Mouse (Mus musculus): ENCODE measurements around the gene Dnajc15. TPM values are rescaled to one million over a fixed set of nuclear protein-coding genes. Genes with fewer than 3 reads are reported as not detected.

The Dnajc15 gene
- polyA plus RNA-seq (2015; fragmentation: Nextera tagmentation; extraction: Ambion mirVana): 83.7 and 84.6 TPM in 2 replicates

DNA sequence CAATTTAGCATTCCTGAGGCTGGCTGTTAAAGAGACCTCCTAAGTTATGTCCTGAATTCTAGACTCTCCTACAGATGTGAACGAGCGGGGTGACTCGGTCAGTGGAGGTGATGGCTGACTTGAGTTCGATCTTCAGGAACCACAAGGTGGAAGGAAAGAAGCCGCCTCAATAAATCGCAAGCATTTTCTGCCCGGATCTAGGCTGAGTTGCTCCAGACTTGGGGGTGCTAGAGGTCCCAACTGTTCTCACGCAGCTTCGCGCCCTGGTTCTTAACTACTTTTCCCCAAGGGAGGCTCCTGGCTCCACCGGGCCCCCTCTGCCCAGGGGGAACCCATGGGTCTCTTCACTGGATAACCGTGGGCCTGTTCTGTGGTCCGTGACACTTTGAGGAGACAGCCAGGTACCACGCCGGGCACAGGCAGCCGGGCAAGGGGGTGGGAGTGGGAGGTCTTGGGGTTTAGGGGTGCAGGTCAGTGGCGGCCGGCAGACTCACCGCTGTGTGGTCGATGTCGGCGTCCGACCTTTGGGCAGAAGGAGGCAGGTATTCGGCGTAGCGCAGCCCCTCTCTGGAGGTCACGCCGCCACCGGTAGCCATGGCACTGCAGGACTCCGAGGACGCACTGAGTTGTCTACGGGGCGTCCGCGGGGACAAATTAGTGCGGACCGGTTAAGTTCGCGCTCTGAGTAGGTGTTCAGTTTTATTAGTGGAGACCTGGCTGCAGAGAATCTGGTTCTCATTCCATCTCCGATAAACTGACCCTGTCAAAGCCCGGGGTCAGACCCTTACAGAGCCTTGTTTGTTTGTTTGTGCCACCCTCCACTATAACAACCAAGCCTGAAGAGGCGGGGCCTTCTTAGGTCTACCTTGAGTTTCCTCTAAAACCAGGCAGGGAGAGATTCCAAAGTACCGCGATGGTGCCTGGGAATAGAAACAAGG is at the start of gene Dnajc15:
Dnajc15 (minus strand) TSS at position 822 of the 938 bp plus-strand sequence.
- no peak within 1 kb of the TSS; the same call in 1 of the 2 replicates for H3K27ac ChIP-seq (ENCODE audit: low read length)
- 2% methylated on average over 44 of the region's 44 CpGs for WGBS
- peak within 1 kb of the TSS; percentile 72 for H3K4me2 ChIP-seq (ENCODE audit: low read depth, low read length)

DNA sequence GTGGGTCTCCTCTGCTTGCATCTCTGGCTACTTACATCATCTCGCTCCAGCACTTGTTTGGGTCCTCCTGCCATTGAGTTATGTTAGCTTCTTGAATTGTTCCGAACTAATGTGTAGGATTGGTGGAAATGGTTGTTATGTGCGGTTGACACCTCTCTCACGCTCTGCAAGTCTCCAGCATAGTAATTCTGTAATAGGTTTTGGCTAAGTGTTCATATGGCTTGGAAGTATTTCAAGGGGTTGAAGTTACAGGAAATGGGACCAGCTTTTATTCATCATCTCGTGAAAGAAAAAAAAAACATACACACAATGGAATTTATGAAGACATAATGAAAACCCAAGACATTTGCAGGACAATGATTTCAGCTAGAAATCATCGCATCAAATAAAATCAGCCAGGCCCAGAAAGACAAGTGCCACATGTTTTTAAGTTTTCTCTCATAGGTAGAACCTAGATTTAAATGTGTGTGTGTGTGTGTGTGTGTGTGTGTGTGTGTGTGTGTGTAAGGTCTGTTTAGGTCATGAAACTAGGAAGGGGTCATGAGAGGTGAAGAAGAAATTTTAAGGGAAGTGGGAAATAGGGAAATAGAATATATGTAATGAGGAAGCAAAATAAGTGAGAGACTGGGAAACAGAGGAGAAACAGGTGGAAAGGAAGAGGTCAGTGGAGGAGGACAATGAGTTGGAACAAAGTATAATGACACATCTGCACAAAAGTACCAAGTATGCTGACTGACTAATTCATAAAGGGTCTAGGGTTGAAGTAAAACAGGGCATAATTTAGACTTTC is 48.3 kb upstream of the Dnajc15 start:
- Histone ChIP-seq H3K4me1 (ENCODE audit: control insufficient read depth, insufficient read depth, low read length) (no peaks in the 10 kb centered on the region), H3K27me3 (ENCODE audit: control insufficient read depth, insufficient read depth, low read length) (no peaks in the 10 kb centered on the region), H3K27ac (ENCODE audit: low read length) (no peak overlapping the region), H3K4me3 (replicated peaks; ENCODE audit: low read length) (no peak overlapping the region), H3K9me3 (replicated peaks; ENCODE audit: control insufficient read depth, low read length) (no peaks in the 10 kb centered on the region), H3K9ac (ENCODE audit: low read length) (no peak overlapping the region), H3K4me2 (ENCODE audit: low read depth, low read length) (no peak overlapping the region), H3K36me3 (ENCODE audit: control insufficient read depth, insufficient read depth, low read length) (no peaks in the 10 kb centered on the region)
- 50% methylated on average over 6 of the region's 6 CpGs for whole genome bisulfite sequencing
- ATAC-seq (ENCODE audit: insufficient read depth, low FRiP score): no peak

More for the DNA sequence above, at the start of gene Dnajc15:
- H3K27me3 ChIP-seq (ENCODE audit: control insufficient read depth, insufficient read depth, low read length): no peaks in the 10 kb centered on the region
- peak within 1 kb of the TSS; percentile 95 for H3K4me3 ChIP-seq (replicated peaks; ENCODE audit: low read length)
- ATAC-seq (ENCODE audit: insufficient read depth, low FRiP score): peak; percentile 90
- H3K36me3 ChIP-seq (ENCODE audit: control insufficient read depth, insufficient read depth, low read length): no peaks in the 10 kb centered on the region
- H3K9ac ChIP-seq (ENCODE audit: low read length): peak within 1 kb of the TSS; percentile 92
- no peaks in the 10 kb centered on the region for H3K9me3 ChIP-seq (replicated peaks; ENCODE audit: control insufficient read depth, low read length)
- no peaks in the 10 kb centered on the region; the same call in 1 of the 2 replicates for H3K4me1 ChIP-seq (ENCODE audit: control insufficient read depth, insufficient read depth, low read length)

DNA sequence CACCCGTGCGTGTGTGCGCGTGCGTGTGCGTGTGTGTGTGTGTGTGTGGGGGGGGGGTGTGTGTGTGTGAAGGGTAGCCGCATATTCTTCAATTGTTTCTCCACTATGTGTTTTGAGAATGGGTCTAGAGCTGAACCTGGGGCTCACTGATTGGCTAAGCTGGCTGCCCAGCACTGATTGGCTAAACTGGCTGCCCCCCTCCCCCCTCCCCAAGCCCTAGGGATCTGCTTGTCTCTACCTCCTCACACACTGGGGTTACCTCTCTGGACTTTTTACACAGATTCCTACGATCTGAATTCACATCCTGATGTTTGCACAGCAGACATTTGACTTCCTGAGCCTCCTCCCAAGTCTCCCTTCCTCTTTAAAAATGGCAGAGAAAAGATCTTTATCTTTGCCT is 46.7 kb upstream of the Dnajc15 start:
- no peak overlapping the region for H3K9ac ChIP-seq (ENCODE audit: low read length)
- H3K9me3 ChIP-seq (replicated peaks; ENCODE audit: control insufficient read depth, low read length): no peaks in the 10 kb centered on the region
- H3K27me3 ChIP-seq (ENCODE audit: control insufficient read depth, insufficient read depth, low read length): no peaks in the 10 kb centered on the region
- H3K4me1 ChIP-seq (ENCODE audit: control insufficient read depth, insufficient read depth, low read length): no peaks in the 10 kb centered on the region
- no peak overlapping the region for H3K4me3 ChIP-seq (replicated peaks; ENCODE audit: low read length)
- 88% methylated on average over 8 of the region's 8 CpGs for WGBS
- H3K4me2 ChIP-seq (ENCODE audit: low read depth, low read length): no peak overlapping the region
- no peak overlapping the region for H3K27ac ChIP-seq (ENCODE audit: low read length)
- H3K36me3 ChIP-seq (ENCODE audit: control insufficient read depth, insufficient read depth, low read length): no peaks in the 10 kb centered on the region
- ATAC-seq (ENCODE audit: insufficient read depth, low FRiP score): no peak

DNA sequence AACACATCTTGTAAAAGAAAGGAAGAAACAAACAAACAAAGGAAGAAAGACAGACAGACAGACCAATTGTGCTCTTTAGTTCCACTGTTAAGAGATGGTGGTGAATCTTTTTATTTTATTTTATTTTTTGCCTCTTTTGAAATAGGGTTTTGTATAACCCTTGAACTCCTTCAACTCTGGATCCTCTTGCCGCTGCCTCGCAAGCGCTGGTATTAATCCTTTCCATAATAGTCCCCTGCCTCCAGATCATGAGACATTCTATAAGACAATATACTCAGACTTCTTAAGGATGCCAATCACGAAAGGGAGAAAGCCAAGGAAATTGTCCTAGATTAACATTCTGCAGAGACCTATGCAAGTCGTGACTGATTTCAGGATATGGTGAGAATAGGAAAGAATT is 40.9 kb upstream of the Dnajc15 start:
- 87% methylated on average over 5 of the region's 5 CpGs for WGBS
- no peak overlapping the region for H3K27ac ChIP-seq (ENCODE audit: low read length)
- no peak overlapping the region for H3K4me3 ChIP-seq (replicated peaks; ENCODE audit: low read length)
- H3K36me3 ChIP-seq (ENCODE audit: control insufficient read depth, insufficient read depth, low read length): no peaks in the 10 kb centered on the region
- H3K4me2 ChIP-seq (ENCODE audit: low read depth, low read length): no peak overlapping the region
- no peaks in the 10 kb centered on the region for H3K27me3 ChIP-seq (ENCODE audit: control insufficient read depth, insufficient read depth, low read length)
- no peaks in the 10 kb centered on the region for H3K9me3 ChIP-seq (replicated peaks; ENCODE audit: control insufficient read depth, low read length)
- no peak for ATAC-seq (ENCODE audit: insufficient read depth, low FRiP score)
- no peaks in the 10 kb centered on the region for H3K4me1 ChIP-seq (ENCODE audit: control insufficient read depth, insufficient read depth, low read length)
- no peak overlapping the region for H3K9ac ChIP-seq (ENCODE audit: low read length)

DNA sequence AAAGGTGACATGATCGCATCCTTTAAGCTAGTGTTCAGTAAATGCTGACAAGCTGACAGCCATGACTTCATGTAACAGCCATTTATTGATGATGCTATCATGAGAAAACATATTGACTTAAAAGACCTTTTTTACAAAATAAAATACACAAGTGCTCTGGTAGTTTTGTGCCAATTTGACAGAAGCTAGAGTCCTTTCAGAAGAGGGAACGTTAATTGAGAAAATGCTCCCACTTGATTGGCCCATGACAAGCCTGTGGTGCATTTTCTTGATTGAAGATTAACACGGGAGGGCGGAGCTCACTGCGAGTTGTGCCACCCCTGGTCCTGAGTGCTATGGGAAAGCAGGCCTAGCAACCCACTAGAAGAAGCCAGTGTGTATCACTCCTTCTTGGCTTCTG is 31.7 kb upstream of the Dnajc15 start:
- Histone ChIP-seq H3K4me3 (replicated peaks; ENCODE audit: low read length) (no peak overlapping the region), H3K4me2 (ENCODE audit: low read depth, low read length) (no peak overlapping the region), H3K4me1 (ENCODE audit: control insufficient read depth, insufficient read depth, low read length) (no peaks in the 10 kb centered on the region), H3K9ac (ENCODE audit: low read length) (no peak overlapping the region), H3K27ac (ENCODE audit: low read length) (no peak overlapping the region), H3K27me3 (ENCODE audit: control insufficient read depth, insufficient read depth, low read length) (no peaks in the 10 kb centered on the region), H3K9me3 (replicated peaks; ENCODE audit: control insufficient read depth, low read length) (no peaks in the 10 kb centered on the region), H3K36me3 (ENCODE audit: control insufficient read depth, insufficient read depth, low read length) (no peaks in the 10 kb centered on the region)
- WGBS: 81% methylated on average over 5 of the region's 5 CpGs
- ATAC-seq (ENCODE audit: insufficient read depth, low FRiP score): no peak

DNA sequence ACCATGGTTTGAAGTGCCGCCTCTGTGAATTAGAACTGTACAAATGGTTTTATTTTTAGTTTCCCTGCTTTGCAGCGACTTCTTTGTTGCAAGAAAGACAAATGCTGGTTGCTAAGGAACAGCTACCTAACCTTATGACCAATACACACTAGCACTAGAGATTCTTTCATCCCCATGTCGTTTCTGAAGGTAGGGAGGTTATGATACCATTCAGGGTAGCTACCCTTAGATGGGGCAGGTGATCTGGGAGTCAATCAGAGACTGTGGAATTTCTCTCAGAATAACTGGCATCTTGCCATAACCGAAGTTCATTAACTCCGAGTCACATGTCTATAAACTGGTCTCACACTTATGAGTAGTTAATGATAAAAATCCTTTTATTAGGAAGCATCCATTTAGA is 30.5 kb upstream of the Dnajc15 start:
- Histone ChIP-seq H3K27me3 (ENCODE audit: control insufficient read depth, insufficient read depth, low read length) (no peaks in the 10 kb centered on the region), H3K4me3 (replicated peaks; ENCODE audit: low read length) (no peak overlapping the region), H3K4me1 (ENCODE audit: control insufficient read depth, insufficient read depth, low read length) (no peaks in the 10 kb centered on the region), H3K27ac (ENCODE audit: low read length) (no peak overlapping the region), H3K9ac (ENCODE audit: low read length) (no peak overlapping the region), H3K9me3 (replicated peaks; ENCODE audit: control insufficient read depth, low read length) (no peaks in the 10 kb centered on the region), H3K4me2 (ENCODE audit: low read depth, low read length) (no peak overlapping the region), H3K36me3 (ENCODE audit: control insufficient read depth, insufficient read depth, low read length) (no peaks in the 10 kb centered on the region)
- no peak for ATAC-seq (ENCODE audit: insufficient read depth, low FRiP score)
- WGBS: 68% methylated on average over 5 of the region's 5 CpGs

DNA sequence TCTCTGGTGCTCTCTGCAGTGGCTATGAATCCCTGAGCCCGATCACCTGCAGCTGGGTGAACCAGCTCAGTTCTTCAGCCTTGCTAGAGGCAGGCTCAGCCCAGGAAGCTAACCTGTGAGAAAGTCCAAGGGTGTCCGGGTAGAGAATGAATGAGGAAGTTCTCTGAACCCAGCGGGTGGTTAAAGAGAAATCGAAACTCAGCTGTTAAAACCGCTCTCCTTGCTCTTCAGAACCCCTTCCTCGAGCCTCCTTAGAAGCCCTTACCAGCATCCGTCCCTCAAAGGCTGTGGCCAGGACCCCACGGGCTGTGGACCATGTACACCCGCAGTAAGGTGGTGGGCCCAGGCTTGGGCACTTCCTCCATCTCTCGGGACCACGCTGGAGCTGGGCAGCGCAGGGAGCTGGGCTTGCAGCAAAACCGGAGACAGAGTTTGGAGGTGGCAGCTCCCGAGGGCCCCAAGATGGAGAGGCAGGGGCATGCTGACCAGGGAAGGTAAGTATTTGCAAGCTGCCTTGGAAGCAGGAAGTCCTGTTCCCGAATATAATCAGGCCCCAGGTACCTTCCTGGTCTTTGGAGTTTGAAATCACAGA is 29.3 kb upstream of the Dnajc15 start, which contains the start of gene Epsti1:
Epsti1 (plus strand) TSS at position 69 of the 592 bp plus-strand sequence.
- Histone ChIP-seq H3K27ac (ENCODE audit: low read length) (no peak within 1 kb of the TSS; the same call in 1 of the 2 replicates), H3K27me3 (ENCODE audit: control insufficient read depth, insufficient read depth, low read length) (no peaks in the 10 kb centered on the region), H3K36me3 (ENCODE audit: control insufficient read depth, insufficient read depth, low read length) (no peaks in the 10 kb centered on the region), H3K9ac (ENCODE audit: low read length) (peak within 1 kb of the TSS; percentile 43), H3K9me3 (replicated peaks; ENCODE audit: control insufficient read depth, low read length) (no peaks in the 10 kb centered on the region), H3K4me2 (ENCODE audit: low read depth, low read length) (peak within 1 kb of the TSS; percentile 32), H3K4me3 (replicated peaks; ENCODE audit: low read length) (peak within 1 kb of the TSS; percentile 23), H3K4me1 (ENCODE audit: control insufficient read depth, insufficient read depth, low read length) (no peaks in the 10 kb centered on the region)
- WGBS: 48% methylated on average over 15 of the region's 15 CpGs
- no peak for ATAC-seq (ENCODE audit: insufficient read depth, low FRiP score)

DNA sequence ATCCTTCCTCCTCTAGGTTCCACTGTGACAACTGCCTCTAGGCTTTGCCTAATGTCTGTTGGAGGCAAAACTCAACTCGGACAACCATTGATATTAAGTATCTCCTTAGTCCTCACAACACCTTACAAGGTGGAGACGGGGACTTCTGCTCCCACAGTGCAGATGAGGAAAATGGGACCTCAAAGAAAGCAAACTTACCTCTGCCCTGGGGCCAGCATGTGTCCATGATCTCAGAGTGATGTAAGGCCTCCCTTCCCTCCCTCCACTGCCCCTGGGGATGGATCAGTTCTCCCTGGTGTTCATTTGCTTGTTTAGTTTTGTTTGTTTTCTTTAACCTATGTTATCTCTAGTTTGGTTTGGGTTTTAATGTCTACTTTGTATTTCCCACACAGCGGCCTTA is 27.6 kb upstream of the Dnajc15 start:
- H3K4me2 ChIP-seq (ENCODE audit: low read depth, low read length): no peak overlapping the region
- H3K36me3 ChIP-seq (ENCODE audit: control insufficient read depth, insufficient read depth, low read length): no peaks in the 10 kb centered on the region
- no peaks in the 10 kb centered on the region for H3K9me3 ChIP-seq (replicated peaks; ENCODE audit: control insufficient read depth, low read length)
- 91% methylated on average over 3 of the region's 3 CpGs for WGBS
- H3K9ac ChIP-seq (ENCODE audit: low read length): no peak overlapping the region
- H3K4me1 ChIP-seq (ENCODE audit: control insufficient read depth, insufficient read depth, low read length): no peaks in the 10 kb centered on the region
- no peak overlapping the region for H3K4me3 ChIP-seq (replicated peaks; ENCODE audit: low read length)
- ATAC-seq (ENCODE audit: insufficient read depth, low FRiP score): no peak
- H3K27ac ChIP-seq (ENCODE audit: low read length): no peak overlapping the region
- no peaks in the 10 kb centered on the region for H3K27me3 ChIP-seq (ENCODE audit: control insufficient read depth, insufficient read depth, low read length)
